Mouse (Mus musculus): ENCODE measurements around the gene Bcas3. TPM values are rescaled to one million over a fixed set of nuclear protein-coding genes. Genes with fewer than 3 reads are reported as not detected.

Bcas3 gene
- total RNA-seq, 1 experiment from 2014 or later: 19.2 TPM

- ATAC-seq (replicated peaks; ENCODE audit: insufficient number of reproducible peaks, low FRiP score, low TSS enrichment, poor library complexity, severe bottlenecking): no peak
These were observed 511.4 kb downstream of the Bcas3 start for GRCm38 (mm10) chr11:85864363-85864762.

Other genes starting within 250 kb of the Bcas3 start
- gene Usp32, start 213.0 kb upstream of the Bcas3 start, total RNA-seq (2017): 80.2 to 120 TPM (median 84.8 TPM) in 3 replicates
- not detected in 3 replicates for gene 1700125H20Rik, start 182.8 kb upstream of the Bcas3 start, total RNA-seq (2017)
- 17.1 to 25.7 TPM (median 21.6 TPM) in 3 replicates for gene Appbp2, start 118.0 kb upstream of the Bcas3 start, total RNA-seq (2017)
- gene Ppm1d, start 41.9 kb upstream of the Bcas3 start, total RNA-seq (2017): 15.4 to 21.7 TPM (median 15.4 TPM) in 3 replicates

Data from monocyte, adult 5-6 weeks (primary cell).